Mouse (Mus musculus): ENCODE results near the gene Wnt5a. TPM values are rescaled to one million over a fixed set of nuclear protein-coding genes. Genes with fewer than 3 reads are reported as not detected.

The Wnt5a gene
- polyA plus RNA-seq, 1 experiment from 2014 or later = 199 TPM

- no peak overlapping the region for H3K4me3 ChIP-seq (replicated peaks)
- H3K4me2 ChIP-seq = no peak overlapping the region
- H3K9me3 ChIP-seq = no peaks in the 10 kb centered on the region
- 90% methylated on average over 5 of the region's 5 CpGs for WGBS
- H3K27ac ChIP-seq = no peak overlapping the region
- no peaks in the 10 kb centered on the region for H3K36me3 ChIP-seq
- no peak overlapping the region for H3K9ac ChIP-seq (replicated peaks)
- H3K4me1 ChIP-seq (replicated peaks) = no peaks in the 10 kb centered on the region
- H3K27me3 ChIP-seq = no peaks in the 10 kb centered on the region
- no peak for ATAC-seq (ENCODE audit: insufficient number of reproducible peaks, insufficient read depth, low FRiP score, low TSS enrichment, low read depth)
Observed at GRCm38 (mm10) chr14:28494273-28494672, 10.3 kb upstream of the Wnt5a start.

GRCm38 (mm10) chr14:28501216-28501878 is 3.2 kb upstream of the Wnt5a start:
- 14% methylated on average over 12 of the region's 12 CpGs for WGBS
- Histone ChIP-seq H3K27ac (peak overlapping the region; percentile 57), H3K9me3 (no peaks in the 10 kb centered on the region), H3K4me3 (replicated peaks) (no peak overlapping the region), H3K36me3 (no peaks in the 10 kb centered on the region), H3K4me1 (replicated peaks) (peaks cover 46% of the 10 kb centered on the region), H3K9ac (replicated peaks) (no peak overlapping the region; the same call in 1 of the 2 replicates), H3K27me3 (peaks cover 5% of the 10 kb centered on the region; the same call in 1 of the 2 replicates), H3K4me2 (peak overlapping the region; percentile 2)
- ATAC-seq (ENCODE audit: insufficient number of reproducible peaks, insufficient read depth, low FRiP score, low TSS enrichment, low read depth) = no peak

GRCm38 (mm10) chr14:28503276-28503675 is 1.3 kb upstream of the Wnt5a start:
- Histone ChIP-seq H3K4me1 (replicated peaks) (peaks cover 46% of the 10 kb centered on the region), H3K4me2 (peak overlapping the region; percentile 91), H3K4me3 (replicated peaks) (no peak overlapping the region), H3K9ac (replicated peaks) (no peak overlapping the region), H3K36me3 (0 out of 2 replicates have a peak, but pooled peaks cover 1% of the 10 kb centered on the region), H3K27me3 (peaks cover 5% of the 10 kb centered on the region; the same call in 1 of the 2 replicates), H3K9me3 (no peaks in the 10 kb centered on the region), H3K27ac (peak overlapping the region; percentile 12; the same call in 1 of the 2 replicates)
- WGBS = 80% methylated on average over 2 of the region's 2 CpGs
- no peak for ATAC-seq (ENCODE audit: insufficient number of reproducible peaks, insufficient read depth, low FRiP score, low TSS enrichment, low read depth)

GRCm38 (mm10) chr14:28505051-28505585 is 568 bp downstream of the Wnt5a start:
- Histone ChIP-seq H3K4me1 (replicated peaks) (peaks cover 43% of the 10 kb centered on the region), H3K9ac (replicated peaks) (peak overlapping the region; percentile 99), H3K36me3 (peaks cover 15% of the 10 kb centered on the region), H3K4me2 (peak overlapping the region; percentile 91), H3K9me3 (no peaks in the 10 kb centered on the region), H3K27me3 (no peaks in the 10 kb centered on the region), H3K27ac (peak overlapping the region; percentile 100), H3K4me3 (replicated peaks) (peak overlapping the region; percentile 87)
- ATAC-seq (ENCODE audit: insufficient number of reproducible peaks, insufficient read depth, low FRiP score, low TSS enrichment, low read depth) = 0 out of 2 replicates have a peak, but pooled peaks have one; percentile 18
- WGBS = under 1% methylated on average over 22 of the region's 22 CpGs

GRCm38 (mm10) chr14:28505586-28506375 is 1.2 kb downstream of the Wnt5a start:
- Histone ChIP-seq H3K4me1 (replicated peaks) (peaks cover 40% of the 10 kb centered on the region), H3K27ac (peak overlapping the region; percentile 100), H3K9ac (replicated peaks) (peak overlapping the region; percentile 99), H3K4me3 (replicated peaks) (peak overlapping the region; percentile 87), H3K9me3 (no peaks in the 10 kb centered on the region), H3K36me3 (peaks cover 21% of the 10 kb centered on the region), H3K27me3 (no peaks in the 10 kb centered on the region), H3K4me2 (peak overlapping the region; percentile 91)
- under 1% methylated on average over 62 of the region's 62 CpGs for whole genome bisulfite sequencing
- no peak for ATAC-seq (ENCODE audit: insufficient number of reproducible peaks, insufficient read depth, low FRiP score, low TSS enrichment, low read depth)

- H3K27ac ChIP-seq = peak overlapping the region; percentile 100
- peaks cover 24% of the 10 kb centered on the region for H3K36me3 ChIP-seq
- H3K9me3 ChIP-seq = no peaks in the 10 kb centered on the region
- peaks cover 34% of the 10 kb centered on the region for H3K4me1 ChIP-seq (replicated peaks)
- H3K9ac ChIP-seq (replicated peaks) = peak overlapping the region; percentile 99
- peak overlapping the region; percentile 91 for H3K4me2 ChIP-seq
- H3K4me3 ChIP-seq (replicated peaks) = peak overlapping the region; percentile 87
- no peaks in the 10 kb centered on the region for H3K27me3 ChIP-seq
- under 1% methylated on average over 29 of the region's 29 CpGs for WGBS
- ATAC-seq (ENCODE audit: insufficient number of reproducible peaks, insufficient read depth, low FRiP score, low TSS enrichment, low read depth) = peak; percentile 21
Observed at GRCm38 (mm10) chr14:28506376-28506831, 1.9 kb downstream of the Wnt5a start.

GRCm38 (mm10) chr14:28507011-28507410 is 2.5 kb downstream of the Wnt5a start:
- Histone ChIP-seq H3K36me3 (peaks cover 28% of the 10 kb centered on the region), H3K27ac (peak overlapping the region; percentile 100), H3K4me2 (peak overlapping the region; percentile 91), H3K27me3 (no peaks in the 10 kb centered on the region), H3K9me3 (no peaks in the 10 kb centered on the region), H3K4me3 (replicated peaks) (peak overlapping the region; percentile 87), H3K9ac (replicated peaks) (peak overlapping the region; percentile 99), H3K4me1 (replicated peaks) (peaks cover 33% of the 10 kb centered on the region)
- under 1% methylated on average over 15 of the region's 15 CpGs for WGBS
- ATAC-seq (ENCODE audit: insufficient number of reproducible peaks, insufficient read depth, low FRiP score, low TSS enrichment, low read depth) = no peak

- no peaks in the 10 kb centered on the region for H3K27me3 ChIP-seq
- no peaks in the 10 kb centered on the region for H3K9me3 ChIP-seq
- H3K4me1 ChIP-seq (replicated peaks) = peaks cover 33% of the 10 kb centered on the region
- peaks cover 32% of the 10 kb centered on the region for H3K36me3 ChIP-seq
- peak overlapping the region; percentile 100 for H3K27ac ChIP-seq
- ATAC-seq (ENCODE audit: insufficient number of reproducible peaks, insufficient read depth, low FRiP score, low TSS enrichment, low read depth) = no peak
- H3K4me2 ChIP-seq = peak overlapping the region; percentile 91
- under 1% methylated on average over 18 of the region's 18 CpGs for WGBS
- H3K4me3 ChIP-seq (replicated peaks) = peak overlapping the region; percentile 87
- H3K9ac ChIP-seq (replicated peaks) = peak overlapping the region; percentile 99
Observed at GRCm38 (mm10) chr14:28507471-28507870, 2.9 kb downstream of the Wnt5a start.

- Histone ChIP-seq H3K9me3 (no peaks in the 10 kb centered on the region), H3K4me2 (peak overlapping the region; percentile 91), H3K4me1 (replicated peaks) (peaks cover 33% of the 10 kb centered on the region), H3K27me3 (no peaks in the 10 kb centered on the region), H3K9ac (replicated peaks) (peak overlapping the region; percentile 99), H3K4me3 (replicated peaks) (peak overlapping the region; percentile 87), H3K27ac (peak overlapping the region; percentile 100), H3K36me3 (peaks cover 43% of the 10 kb centered on the region)
- WGBS = 6% methylated on average over 27 of the region's 27 CpGs
- no peak for ATAC-seq (ENCODE audit: insufficient number of reproducible peaks, insufficient read depth, low FRiP score, low TSS enrichment, low read depth)
Observed at GRCm38 (mm10) chr14:28508288-28509258, 4.0 kb downstream of the Wnt5a start.

All from limb, embryonic 12.5 days (tissue).